Mouse (Mus musculus) right cerebral cortex, postnatal 36 days (tissue): ENCODE results near the gene Rpl10.

Source experiments
- DNase-seq, 2 experiments: peaks; one replicate each; pipeline ENCODE4 v3.0.0; 2022; ENCODE audit warnings: low spot score in 2 of 2, mixed read lengths in 1 of 2

Rpl10 gene

GRCm38 (mm10) chrX:74281041-74281731 lies 10.6 kb downstream of the Rpl10 start:
- no peak for DNase-seq

DNA sequence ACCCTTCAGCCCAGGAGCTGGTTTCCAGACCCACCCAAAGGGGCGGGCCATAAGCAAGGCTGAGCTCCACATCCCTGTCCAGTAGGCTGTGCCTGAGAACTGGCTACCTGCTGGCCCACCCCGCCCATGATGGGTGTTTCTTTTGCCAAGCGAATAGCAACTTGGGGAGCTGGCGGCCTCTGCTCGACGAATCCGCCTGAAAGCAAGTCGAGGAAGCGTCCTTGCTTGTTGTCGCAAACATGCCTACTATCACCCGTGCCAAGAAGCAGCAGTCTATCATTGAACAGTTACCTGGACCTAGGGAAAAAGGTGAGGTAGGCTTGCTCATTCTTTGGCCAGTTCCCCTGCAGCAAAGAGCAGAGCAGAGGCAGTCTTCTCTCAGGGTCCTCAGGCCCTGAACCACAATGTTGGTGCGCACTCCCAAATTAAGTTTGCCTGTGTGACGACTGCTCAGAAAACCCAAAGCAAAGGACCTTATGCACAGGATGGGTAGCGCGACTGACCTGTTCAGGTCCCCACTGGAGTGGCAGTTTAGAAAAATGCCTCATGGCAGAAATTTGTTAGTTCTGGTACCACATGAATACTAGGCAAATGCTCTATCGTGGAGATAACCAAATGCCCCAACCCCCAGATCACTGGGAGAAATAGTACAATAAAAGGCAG lies 11.3 kb downstream of the Rpl10 start, which contains the start of the genes Taz and Dnase1l1:
TSS of gene Taz (plus strand) at position 181 of the 663 bp plus-strand sequence.
TSS of gene Dnase1l1 (minus strand) at position 606 of the 663 bp plus-strand sequence.
- DNase-seq = peak; percentile 25 to 53

DNA sequence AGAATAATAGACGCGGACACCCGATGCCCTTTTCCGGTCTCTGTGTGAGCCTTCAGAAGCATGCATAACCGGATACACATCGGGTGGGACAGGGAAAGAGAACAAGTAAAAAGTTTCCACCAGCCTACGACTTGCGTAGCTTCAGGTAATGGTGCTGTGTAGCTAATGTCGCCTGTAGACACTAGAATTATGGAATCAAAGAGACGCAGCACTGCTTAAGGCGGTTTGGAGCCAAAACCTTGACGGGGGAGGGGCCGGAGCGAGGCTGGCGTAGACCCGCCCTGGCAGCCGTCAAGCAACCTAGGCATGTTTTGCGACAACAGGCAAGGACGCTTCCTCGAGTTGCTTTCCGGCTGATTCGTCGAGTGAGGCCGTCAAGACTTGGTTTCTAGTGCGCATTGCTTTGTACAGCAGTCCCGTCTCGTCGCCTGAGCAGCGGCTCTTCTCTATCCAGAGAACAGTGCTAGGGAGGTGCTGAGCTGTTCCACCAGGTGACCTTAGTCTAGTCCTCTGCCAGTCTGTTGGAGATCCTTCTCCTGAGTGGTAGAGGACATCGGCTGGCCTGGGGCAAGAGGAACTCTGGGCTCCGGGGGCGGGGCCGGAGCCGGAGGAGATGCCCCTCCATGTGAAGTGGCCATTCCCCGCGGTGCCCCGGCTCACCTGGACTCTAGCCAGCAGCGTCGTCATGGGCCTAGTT lies 11.9 kb downstream of the Rpl10 start:
- DNase-seq = peak; percentile 81 to 82

DNA sequence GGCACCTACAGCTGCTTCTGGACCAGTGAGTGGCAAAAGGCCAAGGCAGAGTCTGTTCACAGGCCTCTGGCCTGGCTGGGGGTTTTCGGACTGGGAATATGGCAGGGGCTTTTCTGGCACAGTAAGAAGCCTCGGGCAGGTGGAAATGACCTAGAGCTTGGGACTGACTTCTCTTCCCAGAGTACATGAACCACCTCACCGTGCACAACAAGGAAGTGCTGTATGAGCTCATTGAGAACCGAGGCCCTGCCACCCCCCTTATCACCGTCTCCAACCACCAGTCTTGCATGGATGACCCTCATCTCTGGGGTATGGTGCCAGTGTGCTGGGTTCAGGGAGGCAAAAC lies 12.5 kb downstream of the Rpl10 start:
- DNase-seq = no peak

DNA sequence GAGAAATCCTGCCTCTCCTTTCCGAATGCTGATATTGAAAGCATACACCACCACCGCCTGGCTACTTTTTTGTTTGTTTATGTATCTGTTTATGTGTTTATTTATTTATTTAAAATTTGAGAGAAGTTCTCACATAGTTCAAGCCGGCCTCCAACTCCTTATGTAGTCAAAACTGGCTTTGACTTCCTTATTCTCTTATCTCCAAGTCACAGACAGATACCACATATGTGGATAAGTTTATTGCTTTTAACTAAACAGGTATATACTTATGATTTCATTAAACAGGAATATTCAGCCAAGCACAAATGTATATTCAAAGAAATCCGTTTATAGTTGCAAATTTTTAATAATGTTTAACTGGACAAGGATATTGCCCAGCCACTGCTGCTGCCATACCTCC lies 22.8 kb downstream of the Rpl10 start:
- no peak for DNase-seq

- peak; percentile 92 to 95 for DNase-seq
Observed at GRCm38 (mm10) chrX:74296538-74297448, 26.2 kb downstream of the Rpl10 start, which contains the start of gene Atp6ap1. Atp6ap1 (plus strand) TSS chrX:74297097.

- no peak for DNase-seq
Observed at GRCm38 (mm10) chrX:74298348-74298747, 27.7 kb downstream of the Rpl10 start.

- no peak for DNase-seq
Observed at GRCm38 (mm10) chrX:74299721-74300120, 29.1 kb downstream of the Rpl10 start.

- peak; percentile 32 to 40 for DNase-seq
Observed at GRCm38 (mm10) chrX:74304867-74305700, 34.5 kb downstream of the Rpl10 start, which contains the start of gene Gdi1. Gdi1 (plus strand) TSS chrX:74304998.

GRCm38 (mm10) chrX:74312540-74313464 lies 42.2 kb downstream of the Rpl10 start, which contains the start of gene Fam50a:
Fam50a (plus strand) TSS chrX:74313033.
- peak; percentile 85 to 90 for DNase-seq
